Mouse (Mus musculus): Measurements from ENCODE around the gene Mef2b.

DNA sequence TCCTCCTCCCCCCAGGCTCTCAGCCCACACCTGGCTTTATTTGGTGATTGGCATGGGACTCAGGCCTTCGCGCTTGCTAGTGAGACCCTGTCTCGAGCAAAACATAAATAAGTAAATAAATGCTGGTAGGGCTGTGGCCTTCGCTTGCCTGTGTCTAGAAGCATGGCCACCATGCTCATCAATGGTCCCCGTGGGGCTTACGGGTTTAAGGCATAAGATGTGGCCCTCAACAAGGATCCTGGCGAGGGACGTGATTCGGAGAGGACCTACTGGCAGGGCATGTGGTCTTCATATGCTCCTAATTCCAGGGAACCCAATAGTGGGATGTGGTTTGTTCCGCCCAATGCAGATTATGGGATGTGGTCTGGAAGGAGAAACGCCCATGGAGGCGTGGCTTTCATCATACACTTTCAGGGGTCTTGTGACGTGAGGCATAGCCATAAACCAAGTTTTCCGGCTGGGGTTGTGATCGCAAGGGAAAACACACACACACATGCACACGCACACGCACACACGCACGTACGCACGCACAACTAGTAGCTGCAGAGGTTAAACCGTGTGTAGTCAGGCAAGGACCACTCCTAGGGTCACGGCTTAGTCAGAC lies 28.2 kb upstream of the Mef2b start:
- TF ChIP-seq CTCF (IDR thresholded peaks at IDR 0.05; ENCODE audit: low read depth, low read length) = no peak
- no peak for TF ChIP-seq POLR2A (IDR thresholded peaks at IDR 0.05; ENCODE audit: extremely low read depth, insufficient read depth, low read length)
